Mouse (Mus musculus) testis, adult 2 months (tissue): Measurements from ENCODE around the gene Eda. TPM values are rescaled to one million over a fixed set of nuclear protein-coding genes. Genes with fewer than 3 reads are reported as not detected.

Experiments used
- H3K27ac ChIP-seq: fragments of 200-500 bp; 2 replicates; pipeline ENCODE4 v1.5.1; 2012; ENCODE audit warnings: low read depth, low read length; ENCODE audit not compliant: control insufficient read depth, insufficient read depth
- H3K27me3 ChIP-seq: fragments of 200-500 bp; 2 replicates; pipeline ENCODE4 v1.6.1; 2012; ENCODE audit warnings: mild to moderate bottlenecking, low read length, moderate library complexity; ENCODE audit not compliant: control insufficient read depth, insufficient read depth
- H3K36me3 ChIP-seq: fragments of 200-500 bp; 2 replicates; pipeline ENCODE4 v1.6.1; 2012; ENCODE audit warnings: mild to moderate bottlenecking, low read length; ENCODE audit not compliant: control insufficient read depth, insufficient read depth
- H3K4me1 ChIP-seq: fragments of 200-500 bp; 2 replicates; pipeline ENCODE4 v1.6.1; 2012; ENCODE audit warnings: low read length; ENCODE audit not compliant: control insufficient read depth, insufficient read depth
- H3K4me3 ChIP-seq: fragments of 200-500 bp; 2 replicates; pipeline ENCODE4 v1.5.1; 2012; ENCODE audit warnings: low read depth, mild to moderate bottlenecking, low read length, moderate library complexity, mixed read lengths; ENCODE audit not compliant: control insufficient read depth
- CTCF ChIP-seq: fragments of 200-500 bp; IDR thresholded peaks from 2 replicates; pipeline ENCODE4 v1.5.1; 2012; ENCODE audit warnings: low read depth, mild to moderate bottlenecking, inconsistent platforms, low read length, moderate library complexity; ENCODE audit not compliant: control insufficient read depth, insufficient read depth, insufficient replicate concordance
- POLR2A ChIP-seq: fragments of 200-500 bp; IDR thresholded peaks from 2 replicates; pipeline ENCODE4 v1.6.1; 2012; ENCODE audit warnings: low read depth, mild to moderate bottlenecking, inconsistent platforms, low read length, moderate library complexity; ENCODE audit not compliant: control insufficient read depth
- polyA plus RNA-seq: library from polyadenylated mRNA; depleted of rRNA; stranded (reverse); fragments of >200 nt; gene quantifications from 2 replicates; pipeline ENCODE4 v1.2.3, GENCODE M21; 2012; rRNA removed

The Eda gene
- polyA plus RNA-seq = 0.38 and 0.44 TPM in 2 replicates

DNA sequence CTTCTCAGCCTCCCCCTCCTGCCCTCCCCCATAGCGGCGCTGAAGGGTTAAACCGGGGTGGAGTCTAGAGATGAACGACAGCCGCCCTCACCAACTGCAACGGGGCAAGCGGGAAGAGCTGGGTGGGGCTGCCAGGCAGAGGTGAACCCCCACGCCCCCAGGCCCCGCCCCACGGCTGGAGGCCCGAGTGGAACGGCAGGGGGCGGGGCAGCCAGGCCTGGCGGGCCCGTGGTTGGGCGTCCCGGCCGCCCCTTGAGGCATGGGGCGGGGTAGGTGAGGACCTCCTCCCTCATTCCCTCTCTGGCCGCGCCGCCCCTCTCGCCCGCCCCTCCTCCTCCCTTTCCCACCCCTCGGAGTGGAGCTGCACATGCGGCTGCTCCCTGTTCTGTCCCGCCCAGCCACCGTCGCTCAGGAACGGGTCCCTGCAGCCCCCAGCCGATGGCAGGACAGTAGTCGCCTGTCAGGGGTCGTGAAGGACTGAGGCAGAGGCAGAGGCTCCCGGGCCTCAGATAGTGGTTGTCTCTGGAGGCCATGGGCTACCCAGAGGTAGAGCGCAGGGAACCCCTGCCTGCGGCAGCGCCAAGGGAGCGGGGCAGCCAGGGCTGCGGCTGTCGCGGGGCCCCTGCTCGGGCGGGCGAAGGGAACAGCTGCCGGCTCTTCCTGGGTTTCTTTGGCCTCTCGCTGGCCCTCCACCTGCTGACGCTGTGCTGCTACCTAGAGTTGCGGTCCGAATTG lies at the start of gene Eda:
Gene Eda (plus strand): TSS at position 357 of the 735 bp plus-strand sequence.
- Histone ChIP-seq H3K4me3 (peak within 1 kb of the TSS; percentile 81), H3K27ac (no peak within 1 kb of the TSS; the same call in 1 of the 2 replicates), H3K36me3 (no peaks in the 10 kb centered on the region), H3K27me3 (no peaks in the 10 kb centered on the region), H3K4me1 (peaks cover 2% of the 10 kb centered on the region; the same call in 1 of the 2 replicates)
- TF ChIP-seq POLR2A = no peak
- no peak for TF ChIP-seq CTCF

- H3K4me3 ChIP-seq = no peak overlapping the region
- no peak for TF ChIP-seq CTCF
- TF ChIP-seq POLR2A = no peak
- H3K27ac ChIP-seq = no peak overlapping the region
- no peaks in the 10 kb centered on the region for H3K27me3 ChIP-seq
- H3K4me1 ChIP-seq = no peaks in the 10 kb centered on the region
- H3K36me3 ChIP-seq = no peaks in the 10 kb centered on the region
These were observed 14.4 kb upstream of the Eda start for GRCm38 (mm10) chrX:99961002-99961401.

DNA sequence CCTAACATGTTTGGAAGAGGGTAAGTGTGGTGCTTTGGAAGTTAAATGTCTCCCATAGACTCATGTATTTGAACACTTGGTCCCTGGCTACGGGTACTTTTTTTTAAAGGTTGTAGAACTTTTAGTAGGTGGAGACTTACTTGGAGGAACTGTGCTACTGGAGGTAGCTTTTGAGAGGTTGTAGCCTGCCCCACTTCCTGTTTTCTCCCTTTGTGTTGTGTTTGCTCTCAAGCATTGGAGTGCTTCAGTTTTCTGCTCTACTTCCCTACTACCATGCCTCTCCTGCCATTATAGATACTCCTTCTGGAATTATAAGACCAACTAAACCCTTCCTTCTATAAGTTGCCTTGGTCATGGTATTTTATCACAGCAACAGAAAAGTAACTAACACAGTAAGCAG lies 5.3 kb upstream of the Eda start:
- Histone ChIP-seq H3K27me3 (no peaks in the 10 kb centered on the region), H3K4me3 (no peak overlapping the region)

GRCm38 (mm10) chrX:99974381-99974780 lies 1.0 kb upstream of the Eda start:
- peaks cover 2% of the 10 kb centered on the region; the same call in 1 of the 2 replicates for H3K4me1 ChIP-seq
- H3K27me3 ChIP-seq = no peaks in the 10 kb centered on the region
- TF ChIP-seq CTCF (no peak), POLR2A (no peak)
- H3K36me3 ChIP-seq = no peaks in the 10 kb centered on the region
- no peak overlapping the region for H3K4me3 ChIP-seq
- H3K27ac ChIP-seq = no peak overlapping the region

More for the DNA sequence above, 5.3 kb upstream of the Eda start:
- TF ChIP-seq CTCF (no peak), POLR2A (no peak)
- Histone ChIP-seq H3K36me3 (no peaks in the 10 kb centered on the region), H3K27ac (no peak overlapping the region), H3K4me1 (no peaks in the 10 kb centered on the region)

DNA sequence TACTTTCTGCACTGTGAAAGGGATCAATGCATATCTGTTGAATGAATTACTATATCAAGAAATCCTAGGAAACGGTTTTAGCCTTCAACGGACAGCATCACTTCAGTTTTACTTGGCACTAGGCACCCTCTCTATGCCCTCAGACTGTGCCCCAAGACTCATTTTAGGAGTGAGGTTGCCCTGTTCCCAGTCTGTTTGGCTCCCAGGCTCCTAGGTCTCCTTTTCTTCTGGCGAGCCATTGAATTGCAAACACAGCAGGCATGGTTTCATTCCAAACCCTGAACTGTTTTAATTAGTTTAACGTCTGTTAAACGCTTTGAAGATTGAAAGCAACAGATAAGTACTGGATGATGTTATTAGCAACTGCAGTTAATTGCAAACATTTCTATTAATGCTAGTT lies 603 bp upstream of the Eda start:
- peaks cover 2% of the 10 kb centered on the region; the same call in 1 of the 2 replicates for H3K4me1 ChIP-seq
- H3K27me3 ChIP-seq = no peaks in the 10 kb centered on the region
- TF ChIP-seq CTCF (no peak), POLR2A (no peak)
- no peak overlapping the region for H3K27ac ChIP-seq
- no peak overlapping the region for H3K4me3 ChIP-seq
- H3K36me3 ChIP-seq = no peaks in the 10 kb centered on the region

- Histone ChIP-seq H3K27ac (no peak overlapping the region; the same call in 1 of the 2 replicates), H3K36me3 (no peaks in the 10 kb centered on the region)
These were observed 849 bp downstream of the Eda start for GRCm38 (mm10) chrX:99975985-99976924.

DNA sequence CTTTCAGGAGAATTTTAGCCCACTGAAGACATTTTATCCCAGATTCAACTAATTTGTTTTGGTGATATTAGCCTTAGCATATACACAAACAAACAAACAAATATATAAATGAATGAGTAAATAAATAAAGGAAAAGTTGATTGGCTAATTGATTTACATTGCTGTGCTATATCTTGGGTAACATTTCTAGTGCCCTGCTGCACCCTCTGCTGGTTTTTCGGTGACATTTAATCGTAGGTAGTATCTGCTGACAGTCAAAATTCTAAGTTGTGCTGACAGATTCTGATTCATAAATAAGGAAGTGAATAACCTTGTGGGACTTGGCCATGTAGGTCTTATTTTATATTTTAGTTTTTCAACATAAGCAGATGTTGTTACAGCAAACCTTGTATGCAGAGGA lies 2.9 kb downstream of the Eda start:
- no peak for TF ChIP-seq CTCF
- TF ChIP-seq POLR2A = no peak
- H3K4me3 ChIP-seq = no peak overlapping the region
- H3K4me1 ChIP-seq = peaks cover 2% of the 10 kb centered on the region; the same call in 1 of the 2 replicates
- no peaks in the 10 kb centered on the region for H3K27me3 ChIP-seq
- H3K36me3 ChIP-seq = no peaks in the 10 kb centered on the region
- no peak overlapping the region for H3K27ac ChIP-seq

More at GRCm38 (mm10) chrX:99975985-99976924, 849 bp downstream of the Eda start:
- Histone ChIP-seq H3K27me3 (no peaks in the 10 kb centered on the region), H3K4me1 (peaks cover 2% of the 10 kb centered on the region; the same call in 1 of the 2 replicates), H3K4me3 (peak overlapping the region; percentile 81)
- TF ChIP-seq CTCF = no peak
- no peak for TF ChIP-seq POLR2A
